Mouse (Mus musculus) monocyte, adult 5-6 weeks (primary cell): ENCODE results near the gene L1td1. TPM values are rescaled to one million over a fixed set of nuclear protein-coding genes. Genes with fewer than 3 reads are reported as not detected.
"Not testable (repeated sequence)": the region's sequence is repeated elsewhere in the genome, so short reads cannot be mapped to it uniquely, and the experiment has no call there.

Source experiments
- ATAC-seq: fragments of 153-309, 156-312 bp; replicated peaks from 2 replicates; pipeline ENCODE4 v1.8.0; 2017; ENCODE audit warnings: mild to moderate bottlenecking; ENCODE audit not compliant: low TSS enrichment, insufficient number of reproducible peaks, severe bottlenecking, poor library complexity, low FRiP score
- total RNA-seq: library from RNA; stranded (forward); fragments of 200-1000, 200-491, 200-594 nt; gene quantifications from 3 replicates; pipeline ENCODE4 v1.2.3, GENCODE M21; 2017

L1td1 gene
- total RNA-seq = not detected in 3 replicates

- no peak for ATAC-seq
Measured at GRCm38 (mm10) chr4:98726590-98727237, at the start of gene L1td1. Gene L1td1, plus strand, starts transcription at chr4:98726734.

DNA sequence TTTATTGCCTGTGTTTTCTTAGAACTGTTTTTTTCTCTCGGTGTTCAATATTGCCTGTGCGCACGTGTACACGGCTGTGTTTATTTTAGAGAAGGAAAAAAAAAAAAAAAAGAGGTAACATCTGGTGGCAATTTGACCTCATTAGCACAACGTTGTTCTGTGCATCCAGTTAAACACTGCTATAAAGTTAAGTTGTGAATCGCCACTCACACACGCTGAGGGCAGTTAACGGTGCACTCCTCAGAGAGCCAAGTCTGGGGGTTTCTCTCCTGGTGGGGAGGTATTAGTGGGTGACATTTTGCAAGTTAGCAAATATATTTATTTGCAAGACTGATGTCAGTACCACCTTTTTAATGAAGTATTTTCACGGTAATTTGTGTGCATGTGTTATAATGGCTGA is 49.0 kb upstream of the L1td1 start:
- no peak for ATAC-seq

DNA sequence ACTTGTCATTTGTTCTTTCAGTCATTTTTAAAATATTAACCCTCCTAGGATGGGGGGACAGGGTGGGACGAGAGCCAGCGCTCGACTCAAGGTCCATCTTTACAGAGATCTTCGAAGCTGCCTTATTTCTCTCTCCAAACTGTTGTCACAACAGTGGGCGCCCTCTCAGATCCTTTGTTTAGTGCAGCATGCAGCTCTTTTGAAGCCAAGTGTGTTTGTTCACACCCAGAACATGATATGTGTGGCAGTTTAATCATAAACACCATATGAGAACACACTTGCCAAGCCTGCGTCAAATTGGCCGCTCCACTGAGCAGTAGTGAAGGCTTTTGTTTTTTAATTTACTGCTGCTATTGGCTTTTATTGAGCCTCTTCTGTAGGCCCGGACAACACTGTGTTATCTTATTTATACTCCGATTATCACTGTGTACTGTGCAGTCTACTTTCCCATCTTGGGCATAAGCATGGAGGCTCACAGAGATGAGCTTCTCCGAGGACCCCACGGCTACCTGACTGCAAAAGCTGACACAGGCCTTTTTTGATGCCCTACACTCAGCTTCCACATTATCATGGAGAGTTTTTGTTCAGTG is 39.8 kb upstream of the L1td1 start:
- no peak for ATAC-seq

DNA sequence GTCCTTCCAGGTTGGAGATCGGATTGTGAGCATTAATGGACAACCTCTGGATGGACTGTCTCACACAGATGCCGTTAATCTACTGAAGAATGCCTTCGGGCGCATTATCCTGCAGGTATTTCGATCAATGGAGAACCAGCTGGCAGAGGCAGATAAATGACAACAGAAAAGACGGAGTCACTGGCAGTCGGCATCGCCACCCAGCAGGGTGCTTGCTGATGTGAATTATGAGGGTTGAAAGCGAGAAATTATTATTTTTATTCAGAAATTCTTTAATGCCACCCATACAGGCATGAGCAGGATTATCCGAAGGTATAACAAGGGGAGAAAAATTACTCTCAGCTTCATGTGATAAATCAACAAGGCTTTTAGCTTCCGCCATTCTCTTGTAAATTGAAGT is 38.4 kb upstream of the L1td1 start:
- ATAC-seq = no peak

GRCm38 (mm10) chr4:98688520-98688919 is 38.0 kb upstream of the L1td1 start:
- ATAC-seq = no peak

- no peak for ATAC-seq
Measured at GRCm38 (mm10) chr4:98689988-98690387, 36.5 kb upstream of the L1td1 start.

GRCm38 (mm10) chr4:98693465-98694185 is 32.9 kb upstream of the L1td1 start:
- no peak for ATAC-seq

DNA sequence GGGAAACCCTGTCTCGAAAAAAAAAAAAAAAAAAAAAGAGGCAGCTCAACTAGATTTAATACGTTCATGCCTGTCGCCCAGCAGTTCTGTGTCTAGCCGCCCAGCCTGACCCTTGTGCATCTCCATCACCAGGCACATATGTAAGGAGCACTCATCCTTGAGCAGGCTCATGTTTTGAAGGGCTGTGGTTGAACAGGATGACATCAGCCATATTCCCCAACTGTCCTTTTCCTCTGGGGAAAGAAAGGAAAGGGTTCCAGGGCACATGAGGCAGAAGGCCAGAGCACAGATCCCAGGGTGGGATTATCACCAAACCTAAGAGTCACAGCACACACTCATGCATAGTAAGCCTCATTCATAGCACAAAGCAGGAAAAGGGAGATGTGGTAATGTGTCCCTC is 28.6 kb upstream of the L1td1 start:
- no peak for ATAC-seq

DNA sequence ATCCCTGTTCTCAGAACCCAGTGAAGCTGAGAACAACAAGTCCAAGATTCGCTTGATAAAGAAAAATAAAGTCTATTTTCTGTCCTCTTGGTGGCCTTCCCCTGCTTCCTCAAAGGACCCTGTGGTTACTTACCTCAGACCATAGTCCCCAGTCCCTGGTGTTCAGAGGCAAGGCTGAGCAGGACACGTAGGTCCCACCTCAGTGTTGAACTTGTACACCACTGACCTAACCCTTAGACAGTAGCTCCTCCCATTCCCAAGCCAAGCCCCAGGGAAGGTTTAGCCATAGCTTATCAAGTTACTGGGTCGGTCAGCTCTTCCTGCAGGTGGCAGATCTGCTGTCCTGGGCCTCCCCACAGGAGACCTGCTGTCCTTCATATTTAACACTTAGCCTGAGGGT is 27.6 kb upstream of the L1td1 start:
- ATAC-seq = no peak

GRCm38 (mm10) chr4:98700156-98700555 is 26.4 kb upstream of the L1td1 start:
- ATAC-seq = no peak

DNA sequence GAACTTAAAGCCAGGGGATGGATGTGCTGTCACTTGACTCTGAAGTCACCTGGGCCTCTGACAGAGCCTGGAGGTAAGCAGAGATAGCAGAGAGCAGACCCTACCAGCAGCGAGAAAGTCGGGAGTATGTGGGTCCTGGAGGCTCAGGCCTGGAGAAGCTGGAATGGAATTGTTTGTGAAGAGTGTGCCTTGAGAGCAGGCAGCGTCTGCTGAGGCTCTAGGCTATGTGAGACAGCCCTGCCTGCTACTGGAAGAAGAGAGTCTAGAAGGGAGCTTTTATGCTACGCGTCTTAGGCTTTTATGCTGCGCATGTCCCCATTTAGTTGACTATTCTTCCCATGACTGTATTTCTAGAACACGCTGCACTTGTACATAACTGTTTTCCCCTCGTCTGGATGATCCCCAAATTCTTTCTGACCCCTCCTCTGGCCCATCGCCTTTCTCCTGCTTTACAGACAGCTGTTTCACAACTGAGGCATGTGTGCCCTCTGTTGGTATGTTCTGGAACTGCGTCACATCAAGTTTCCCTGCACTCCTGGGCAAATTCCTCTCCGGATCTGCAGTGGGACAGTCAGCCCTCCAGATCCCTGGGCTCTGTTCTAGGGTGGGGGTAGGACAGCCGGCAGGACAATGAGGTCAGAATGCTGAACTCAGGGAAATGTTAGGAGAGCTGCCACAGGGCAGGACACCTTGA is 24.2 kb upstream of the L1td1 start:
- no peak for ATAC-seq

GRCm38 (mm10) chr4:98710891-98711290 is 15.6 kb upstream of the L1td1 start:
- ATAC-seq = no peak

DNA sequence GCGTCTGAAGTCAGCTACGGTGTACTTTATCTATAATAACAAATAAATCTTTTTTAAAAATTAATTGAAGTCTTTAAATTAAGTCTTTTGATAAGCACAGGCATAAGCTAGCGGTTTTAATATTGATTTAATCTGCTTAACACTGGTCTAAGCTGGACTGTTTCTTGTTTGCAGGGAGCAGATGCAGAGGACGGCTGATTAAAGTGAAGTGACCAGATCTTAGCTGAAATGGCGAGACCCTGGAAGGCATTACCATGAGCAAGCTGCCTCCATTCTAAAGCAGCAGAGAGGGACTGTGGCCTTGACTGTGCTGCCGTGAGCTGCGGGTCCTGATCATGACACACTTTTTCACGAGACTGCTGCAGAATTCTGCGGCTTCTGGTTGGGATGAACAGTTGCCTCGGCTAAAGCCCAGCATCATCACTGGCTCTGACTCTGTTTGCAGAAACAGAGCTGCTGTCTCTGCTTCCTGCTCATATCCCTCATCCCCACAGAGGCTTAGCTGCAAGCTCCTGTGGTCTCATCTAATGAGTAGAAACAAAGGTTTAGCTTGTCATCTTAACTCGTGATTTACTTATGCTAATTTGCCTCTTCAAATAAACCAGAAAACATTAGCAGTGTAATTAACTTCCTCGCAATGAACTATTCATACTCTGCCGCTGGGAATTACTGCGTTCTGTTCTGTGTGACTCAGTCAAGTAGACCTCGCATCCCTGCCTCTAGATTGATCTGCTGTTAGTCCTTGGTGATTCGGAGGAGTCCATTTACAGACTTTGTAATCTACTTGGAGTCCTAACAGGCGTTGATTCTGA is 8.6 kb upstream of the L1td1 start:
- no peak for ATAC-seq

- ATAC-seq = no peak
Measured at GRCm38 (mm10) chr4:98718547-98718917, 8.0 kb upstream of the L1td1 start.

GRCm38 (mm10) chr4:98722454-98722853 is 4.1 kb upstream of the L1td1 start:
- 0 out of 2 replicates have a peak, but pooled peaks have one; percentile 27 for ATAC-seq

DNA sequence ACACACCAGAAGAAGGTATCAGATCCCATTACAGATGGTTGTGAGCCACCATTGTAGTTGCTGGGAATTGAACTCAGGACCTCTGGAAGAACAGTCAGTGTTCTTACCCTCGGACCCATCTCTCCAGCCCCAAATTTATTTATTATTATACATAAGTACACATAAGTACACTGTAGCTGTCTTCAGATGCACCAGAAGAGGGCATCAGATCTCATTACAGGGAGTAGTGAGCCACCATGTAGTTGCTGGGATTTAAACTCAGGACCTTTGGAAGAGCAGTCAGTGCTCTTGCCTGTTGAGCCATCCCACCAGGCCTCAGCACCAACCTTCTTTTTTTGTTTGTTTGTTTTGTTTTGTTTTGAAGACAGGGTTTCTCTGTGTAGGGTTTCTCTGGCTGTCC is 1.9 kb upstream of the L1td1 start:
- not testable (repeated sequence) for ATAC-seq

DNA sequence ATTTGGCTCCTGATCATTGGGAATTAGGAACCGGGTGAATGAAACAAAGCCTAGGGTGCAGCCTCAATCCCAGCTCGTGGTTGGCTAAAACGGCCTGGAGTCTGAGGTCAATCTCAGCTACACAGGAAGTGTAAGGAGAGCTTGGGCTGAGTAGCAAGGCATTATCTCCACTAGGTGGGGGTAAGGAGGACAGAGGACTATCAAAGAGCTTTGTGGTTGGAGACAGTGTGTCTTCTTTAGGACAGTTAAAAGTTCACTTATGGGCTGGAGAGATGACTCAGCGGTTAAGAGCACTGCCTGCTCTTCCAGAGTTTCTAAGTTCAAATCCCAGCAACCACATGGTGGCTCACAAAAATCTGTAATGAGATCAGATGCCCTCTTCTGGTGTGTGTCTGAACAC is 1.1 kb upstream of the L1td1 start:
- ATAC-seq = no peak

- no peak for ATAC-seq
Measured at GRCm38 (mm10) chr4:98727295-98727958, 893 bp downstream of the L1td1 start.
